Mouse (Mus musculus) erythroblast, embryonic 14.5 days (primary cell): ENCODE results near the gene Hap1.

Source experiments
- GATA1 ChIP-seq: IDR thresholded peaks from 2 replicates; pipeline ENCODE4 v1.6.1; 2012; ENCODE audit warnings: low read length, inconsistent platforms, mixed read lengths
- TAL1 ChIP-seq: IDR thresholded peaks from 3 replicates; pipeline ENCODE4 v1.6.1; 2012; ENCODE audit warnings: low read length, inconsistent platforms, mixed read lengths

DNA sequence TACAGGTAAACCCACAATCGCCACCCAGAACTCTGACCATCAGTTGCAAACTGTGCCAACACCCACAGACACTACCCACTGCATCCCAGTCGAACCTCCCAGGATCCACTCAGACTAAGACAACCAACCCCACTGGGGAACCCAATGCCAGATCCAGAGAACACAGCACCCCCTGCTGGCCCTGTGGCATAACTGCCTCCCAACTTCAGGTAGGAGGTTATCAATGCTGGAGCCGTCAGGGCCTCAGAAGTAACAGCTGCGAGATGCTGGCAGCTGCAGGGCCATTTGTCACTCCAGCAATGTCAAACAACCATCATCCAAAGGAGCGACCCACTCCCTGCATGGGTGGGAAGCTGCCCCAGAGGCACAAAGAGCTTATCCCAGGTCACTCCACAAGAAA is 58.1 kb downstream of the Hap1 start:
- TF ChIP-seq TAL1 (no peak), GATA1 (no peak)
